Mouse (Mus musculus) right cerebral cortex, postnatal 36 days (tissue): ENCODE data around the gene Tmem176b.
"Not testable (repeated sequence)": the region's sequence is repeated elsewhere in the genome, so short reads cannot be mapped to it uniquely, and the experiment has no call there.

Source experiments
- DNase-seq, 2 experiments: peaks; one replicate each; pipeline ENCODE4 v3.0.0; 2022; ENCODE audit warnings: low spot score in 2 of 2, mixed read lengths in 1 of 2

Gene Tmem176b

DNA sequence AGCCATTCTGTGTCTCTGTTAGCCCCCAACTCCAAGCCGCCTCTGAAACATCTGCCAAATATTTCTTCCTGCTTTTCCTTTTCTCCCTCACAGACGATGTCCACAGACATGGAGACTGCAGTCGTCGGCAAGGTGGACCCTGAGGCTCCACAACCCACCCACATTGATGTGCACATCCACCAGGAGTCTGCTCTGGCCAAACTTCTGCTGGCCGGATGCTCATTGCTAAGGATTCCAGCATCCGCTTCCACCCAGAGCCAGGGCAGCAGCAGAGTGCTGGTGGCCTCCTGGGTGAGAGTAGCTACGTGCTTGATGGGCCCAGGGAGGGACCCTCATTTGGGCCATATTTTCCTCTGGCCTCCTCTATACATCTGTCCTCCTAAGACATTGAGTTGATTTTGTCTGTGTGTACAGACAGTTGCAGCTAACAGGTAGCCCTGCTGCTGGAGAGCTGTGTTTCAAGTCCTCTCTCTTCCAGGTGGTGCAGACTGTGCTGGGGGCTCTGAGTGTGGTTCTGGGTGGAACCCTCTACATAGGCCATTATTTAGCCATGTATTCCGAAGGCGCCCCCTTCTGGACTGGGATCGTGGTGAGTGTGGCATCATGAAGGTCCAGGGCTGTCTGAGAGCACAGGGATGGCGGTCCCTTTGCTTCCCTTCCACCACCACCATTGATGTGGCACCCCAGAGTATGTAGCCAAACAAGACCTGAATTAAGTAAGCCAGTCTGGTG lies 981 bp upstream of the Tmem176b start:
- no peak for DNase-seq

- DNase-seq: no peak
These were observed 826 bp downstream of the Tmem176b start, which contains the start of gene Tmem176a for GRCm38 (mm10) chr6:48840371-48840969. Tmem176a (plus strand) TSS chr6:48840919.

- DNase-seq: no peak
These were observed 2.8 kb downstream of the Tmem176b start for GRCm38 (mm10) chr6:48838321-48839080.

DNA sequence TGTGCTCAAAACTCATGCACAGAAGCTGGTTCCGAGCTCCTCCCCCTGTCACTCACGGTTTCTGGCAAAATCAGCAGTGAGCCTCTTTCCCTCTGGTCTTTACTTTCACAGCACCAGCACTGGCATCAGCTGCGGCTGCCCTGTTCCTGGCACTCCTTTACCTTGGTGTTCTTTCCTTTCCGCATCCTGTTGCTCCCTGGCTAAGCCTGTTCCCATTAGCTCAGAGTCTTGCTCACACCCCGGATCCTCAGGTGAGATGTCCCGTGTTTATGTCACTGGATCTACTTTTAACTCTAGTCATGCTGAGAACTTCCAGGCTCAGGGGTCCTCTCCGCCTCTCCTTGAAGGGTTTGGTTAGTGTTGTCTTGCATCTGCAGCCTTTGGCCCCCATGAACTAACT lies 3.8 kb downstream of the Tmem176b start:
- no peak for DNase-seq

- DNase-seq: no peak
These were observed 5.2 kb downstream of the Tmem176b start for GRCm38 (mm10) chr6:48836146-48836545.

GRCm38 (mm10) chr6:48835241-48835640 lies 6.1 kb downstream of the Tmem176b start:
- DNase-seq: no peak

GRCm38 (mm10) chr6:48833515-48833914 lies 7.8 kb downstream of the Tmem176b start:
- no peak for DNase-seq

DNA sequence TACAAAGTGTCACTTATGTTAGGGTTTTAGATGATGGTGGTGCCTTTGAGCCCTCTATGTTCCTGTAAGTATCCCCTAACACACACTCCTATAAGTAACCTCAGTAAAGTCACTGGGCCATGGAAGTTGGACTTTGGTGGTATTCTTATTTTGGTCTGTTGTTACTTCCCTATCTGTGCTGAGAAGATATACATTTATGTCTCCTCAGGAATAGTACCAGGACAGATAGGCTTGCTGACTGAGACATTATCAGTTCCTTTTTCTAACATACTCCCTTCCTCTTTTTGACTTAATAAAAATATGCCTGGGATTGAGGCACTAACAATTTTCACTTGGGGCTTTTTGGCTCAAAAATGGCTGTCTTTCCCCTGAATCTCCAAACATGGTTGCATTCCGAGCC lies 8.9 kb downstream of the Tmem176b start:
- no peak for DNase-seq

DNA sequence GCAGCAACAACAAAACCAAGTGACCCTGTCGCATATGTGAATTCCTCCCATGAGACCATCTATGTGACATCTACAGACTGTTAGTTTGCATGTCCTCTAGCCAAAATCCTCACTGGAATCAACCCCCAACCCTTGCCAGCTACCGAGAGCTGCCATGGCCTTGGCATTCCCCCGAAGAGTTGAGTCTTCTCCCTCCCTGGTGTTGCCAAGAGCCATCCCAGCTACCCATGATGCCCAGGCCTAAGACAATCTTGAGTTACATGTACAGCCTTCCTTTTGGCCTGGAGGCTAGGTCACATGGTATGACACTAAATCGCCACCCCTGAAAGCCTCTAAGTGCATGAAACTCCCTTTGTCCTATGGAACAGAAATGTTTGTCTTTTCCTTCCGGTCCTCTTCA lies 10.2 kb downstream of the Tmem176b start:
- no peak for DNase-seq

DNA sequence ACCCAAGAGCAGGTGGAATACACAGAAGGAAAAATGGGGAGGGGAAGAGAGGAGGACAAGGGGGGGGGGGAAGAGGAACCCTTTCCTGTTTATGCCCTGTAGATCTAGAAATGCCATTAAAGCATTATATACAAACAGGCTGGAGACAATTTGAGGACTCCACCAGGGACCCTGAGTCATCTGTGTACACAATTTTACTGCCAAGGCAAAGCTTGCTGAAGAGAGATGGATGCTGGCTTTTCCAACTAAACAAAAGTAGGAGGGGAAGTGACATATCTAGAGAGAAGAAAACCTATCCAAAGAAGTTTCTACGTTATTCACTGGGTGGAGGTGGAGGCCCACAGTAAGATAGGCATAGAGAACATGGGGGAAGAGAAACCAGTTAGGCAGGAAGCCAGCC lies 11.1 kb downstream of the Tmem176b start:
- no peak for DNase-seq

- no peak for DNase-seq
These were observed 11.6 kb downstream of the Tmem176b start for GRCm38 (mm10) chr6:48829651-48830050.

- no peak for DNase-seq
These were observed 12.3 kb downstream of the Tmem176b start for GRCm38 (mm10) chr6:48828976-48829375.

DNA sequence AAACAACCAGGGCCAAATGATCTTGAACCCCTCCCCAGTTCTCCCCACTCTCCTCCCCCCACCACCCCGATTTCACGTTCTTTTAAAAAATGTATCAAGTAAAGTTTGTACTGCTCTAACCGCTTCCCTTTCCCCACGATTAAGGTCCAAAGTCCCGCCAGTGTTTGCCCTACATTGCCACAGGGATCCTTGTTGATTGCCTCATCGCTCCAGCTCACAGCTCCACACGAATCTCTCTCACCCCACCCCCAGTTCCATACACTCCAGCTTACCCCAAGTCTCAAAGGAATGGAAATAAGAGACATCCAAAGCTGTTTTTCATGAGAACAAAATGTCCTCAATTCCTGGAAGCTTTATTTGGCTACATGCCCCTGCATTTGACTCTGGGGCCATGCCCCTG lies 16.3 kb downstream of the Tmem176b start:
- no peak for DNase-seq

- DNase-seq: not testable (repeated sequence)
These were observed 19.1 kb downstream of the Tmem176b start for GRCm38 (mm10) chr6:48821991-48822785.

- peak; percentile 27 to 36 for DNase-seq
These were observed 23.5 kb downstream of the Tmem176b start for GRCm38 (mm10) chr6:48817815-48818214.

GRCm38 (mm10) chr6:48815013-48815412 lies 26.3 kb downstream of the Tmem176b start:
- DNase-seq: no peak

GRCm38 (mm10) chr6:48809494-48810219 lies 31.6 kb downstream of the Tmem176b start:
- no peak for DNase-seq

DNA sequence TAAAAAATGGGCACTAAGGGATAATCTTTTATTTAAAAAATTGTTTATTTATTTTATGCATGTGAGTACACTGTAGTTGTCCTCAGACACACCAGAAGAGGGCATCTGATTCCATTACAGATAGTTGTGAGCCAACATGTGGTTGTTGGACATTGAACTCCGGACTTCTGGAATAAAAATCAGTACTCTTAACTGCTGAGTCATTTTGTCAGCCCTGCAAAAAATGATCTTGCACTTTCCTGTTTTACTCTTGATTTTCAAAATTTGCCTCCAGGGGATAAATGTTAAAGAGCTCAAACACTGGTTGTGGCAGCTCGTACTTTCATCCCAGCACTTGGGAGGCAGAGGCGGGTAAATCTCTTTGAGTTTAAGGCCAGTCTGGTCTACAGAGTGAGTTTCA lies 34.5 kb downstream of the Tmem176b start:
- no peak for DNase-seq

DNA sequence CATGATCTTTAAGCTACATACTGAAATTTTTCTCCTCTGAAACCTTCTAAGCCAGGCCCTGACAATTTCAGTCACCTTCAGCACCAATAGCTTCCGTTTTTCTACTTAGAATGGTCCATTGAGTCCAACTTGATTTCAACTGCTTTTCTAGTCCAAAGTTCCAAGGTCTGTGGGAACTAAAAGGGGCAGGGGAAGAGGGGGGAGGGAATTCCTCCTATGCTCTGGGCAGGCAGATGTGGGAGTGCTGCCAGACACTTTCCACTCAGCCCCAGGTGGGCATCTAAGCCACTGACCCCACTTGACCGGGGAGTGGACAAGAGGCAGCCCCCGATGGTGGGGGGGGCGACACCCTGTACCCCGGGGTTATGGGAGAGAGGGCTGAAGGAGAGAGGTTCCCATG lies 37.0 kb downstream of the Tmem176b start:
- no peak for DNase-seq

- DNase-seq: no peak
These were observed 37.8 kb downstream of the Tmem176b start for GRCm38 (mm10) chr6:48803406-48804051.

- DNase-seq: no peak
These were observed 39.4 kb downstream of the Tmem176b start for GRCm38 (mm10) chr6:48801897-48802296.
